Mouse (Mus musculus) embryonic facial prominence, embryonic 14.5 days (tissue): ENCODE measurements around the gene Tmem54. TPM values are rescaled to one million over a fixed set of nuclear protein-coding genes. Genes with fewer than 3 reads are reported as not detected.
A peak's percentile ranks its signal among the peaks of the same experiment; 100 is the strongest.

ENCODE experiments used
- ATAC-seq: fragments of 200-750 bp; cut with Nextera tagmentation; 2 replicates; pipeline ENCODE4 v1.8.0; 2017; ENCODE audit warnings: low read depth, moderate number of reproducible peaks, moderate TSS enrichment
- DNase-seq: peaks from one replicate; pipeline ENCODE4 v3.0.0-alpha.2; 2015; ENCODE audit warnings: low spot score
- H3K27ac ChIP-seq: fragments of 300-500 bp; sonication (generic); replicated peaks from 2 replicates; pipeline ENCODE4 v1.5.1; 2014; ENCODE audit warnings: low read depth, mild to moderate bottlenecking, low read length, moderate library complexity
- H3K27me3 ChIP-seq: fragments of 300-500 bp; sonication (generic); replicated peaks from 2 replicates; pipeline ENCODE4 v1.6.1; 2014; ENCODE audit warnings: low read length; ENCODE audit not compliant: control insufficient read depth, insufficient read depth
- H3K36me3 ChIP-seq: fragments of 300-500 bp; sonication (generic); 2 replicates; pipeline ENCODE4 v1.6.1; 2014; ENCODE audit warnings: low read length, mixed read lengths; ENCODE audit not compliant: control insufficient read depth, insufficient read depth
- H3K4me1 ChIP-seq: fragments of 300-500 bp; sonication (generic); 2 replicates; pipeline ENCODE4 v1.6.1; 2014; ENCODE audit warnings: antibody characterized with exemption, low read length; ENCODE audit not compliant: control insufficient read depth, insufficient read depth
- H3K4me2 ChIP-seq: fragments of 300-500 bp; sonication (generic); 2 replicates; pipeline ENCODE4 v1.6.1; 2014; ENCODE audit warnings: low read depth, mild to moderate bottlenecking, low read length, moderate library complexity, mixed read lengths
- H3K4me3 ChIP-seq: fragments of 300-500 bp; sonication (generic); 2 replicates; pipeline ENCODE4 v1.5.1; 2014; ENCODE audit warnings: low read depth, mild to moderate bottlenecking, low read length
- H3K9ac ChIP-seq: fragments of 300-500 bp; sonication (generic); 2 replicates; pipeline ENCODE4 v1.6.1; 2014; ENCODE audit warnings: low read depth, mild to moderate bottlenecking, low read length, moderate library complexity, mixed read lengths
- H3K9me3 ChIP-seq: fragments of 300-500 bp; sonication (generic); 2 replicates; pipeline ENCODE4 v1.6.1; 2016; ENCODE audit warnings: low read length; ENCODE audit not compliant: control insufficient read depth
- WGBS: fragments of 180-500 bp; shearing (Covaris S2); extraction: QIAGEN DNeasy Blood & Tissue Kit; methylation state at CpG from one replicate; pipeline ENCODE4 v1.1.7; 2014; 5-methylcytosine and 5-hydroxymethylcytosine counted together
- polyA plus RNA-seq: library from polyadenylated mRNA; unstranded; fragments of >200 nt; fragmentation: Nextera tagmentation; extraction: Ambion mirVana; gene quantifications from 2 replicates; pipeline ENCODE4 v1.2.1, GENCODE M21; 2014

The Tmem54 gene
- polyA plus RNA-seq, 1 experiment from 2014 or later, result 8.4 TPM

DNA sequence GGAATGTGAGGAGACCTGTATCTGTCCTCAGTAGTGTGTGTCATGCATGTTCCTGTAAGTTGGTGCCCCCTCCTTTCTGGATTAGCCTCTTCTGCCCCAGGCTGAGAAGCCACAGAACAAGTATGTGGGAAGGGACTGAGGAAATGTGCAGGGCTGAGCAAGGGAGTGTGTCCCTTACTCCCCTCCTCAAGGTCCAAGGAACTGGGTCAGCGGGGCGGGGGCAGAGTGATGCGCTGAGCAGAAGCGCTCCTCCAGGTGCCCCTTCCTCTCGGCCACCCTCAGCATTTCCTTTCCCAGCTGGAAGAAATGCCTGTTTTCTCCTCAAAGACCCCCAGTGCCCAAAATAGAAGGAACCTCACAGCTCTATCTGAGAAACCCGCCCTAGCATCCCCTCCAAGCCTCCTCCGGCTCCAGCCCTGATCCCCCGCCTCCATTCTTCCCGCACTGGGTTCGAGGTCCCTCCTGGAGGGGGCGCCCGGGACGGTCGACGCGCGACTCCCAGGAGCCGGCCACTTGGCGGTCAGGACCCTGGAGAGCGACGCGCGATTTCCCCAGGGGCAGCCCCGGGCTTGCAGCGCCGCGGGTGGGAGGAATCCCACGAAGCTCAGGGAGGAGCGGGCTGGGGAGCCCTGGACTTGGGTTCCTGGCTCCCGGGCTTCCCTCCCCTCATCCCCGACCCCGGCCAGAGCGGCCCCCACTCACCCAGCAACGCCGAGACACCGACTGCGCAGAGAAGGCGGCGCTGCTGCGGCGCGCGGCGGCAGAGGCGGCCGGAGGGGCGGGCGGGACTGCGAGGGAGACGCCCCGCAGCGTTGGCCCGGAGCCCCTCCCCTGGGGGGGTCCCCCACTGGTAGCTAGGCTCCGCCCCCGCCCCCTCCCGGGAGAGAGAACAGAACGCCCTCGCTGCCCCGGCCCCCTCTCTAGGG, 15.4 kb downstream of the Tmem54 start:
- 0% methylated on average over 17 of the region's 59 CpGs for WGBS
- Histone ChIP-seq H3K4me1 (peaks cover 11% of the 10 kb centered on the region; the same call in 1 of the 2 replicates), H3K27me3 (peaks cover 39% of the 10 kb centered on the region), H3K4me2 (peak overlapping the region; percentile 97), H3K27ac (no peak overlapping the region), H3K9me3 (no peaks in the 10 kb centered on the region), H3K9ac (peak overlapping the region; percentile 37), H3K36me3 (no peaks in the 10 kb centered on the region), H3K4me3 (peak overlapping the region; percentile 47)
- DNase-seq (no peak), ATAC-seq (peak; percentile 42; the same call in 1 of the 2 replicates)

DNA sequence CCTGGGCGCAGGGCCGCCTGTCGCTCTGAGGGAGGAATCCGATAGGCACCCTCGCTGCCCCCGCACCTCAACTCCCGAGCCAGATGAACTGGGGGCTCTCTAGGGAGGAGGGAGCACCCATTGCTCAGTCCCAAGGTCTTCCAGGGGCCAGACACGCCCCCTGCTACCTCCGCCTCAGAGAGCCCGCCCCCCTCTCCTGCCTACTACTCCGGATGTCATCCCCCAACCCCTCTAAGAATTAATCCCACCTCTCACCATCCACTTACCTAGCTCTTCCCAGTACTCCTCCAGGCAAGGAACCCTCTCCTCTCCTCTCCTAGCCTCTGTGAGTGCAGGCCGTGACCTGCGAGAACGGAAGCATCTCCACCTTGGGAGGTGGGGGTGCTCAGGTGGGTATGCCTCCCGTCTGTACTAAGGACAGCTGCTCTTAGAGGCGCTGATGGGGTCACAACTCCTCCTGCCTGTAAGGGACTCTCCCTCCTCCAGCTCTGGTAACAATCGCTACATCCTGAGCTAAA, 16.3 kb downstream of the Tmem54 start, which contains the start of gene Hpca:
Gene Hpca (minus strand): TSS at position 468 of the 518 bp plus-strand sequence.
- H3K4me3 ChIP-seq, result peak within 1 kb of the TSS; percentile 47
- peak within 1 kb of the TSS; percentile 97 for H3K4me2 ChIP-seq
- no peak within 1 kb of the TSS for H3K27ac ChIP-seq
- no peaks in the 10 kb centered on the region for H3K9me3 ChIP-seq
- H3K36me3 ChIP-seq, result no peaks in the 10 kb centered on the region
- H3K27me3 ChIP-seq, result peaks cover 44% of the 10 kb centered on the region
- peaks cover 17% of the 10 kb centered on the region; the same call in 1 of the 2 replicates for H3K4me1 ChIP-seq
- 0% methylated on average over 7 of the region's 17 CpGs for WGBS
- DNase-seq (no peak), ATAC-seq (0 out of 2 replicates have a peak, but pooled peaks have one; percentile 15)
- H3K9ac ChIP-seq, result peak within 1 kb of the TSS; percentile 37

DNA sequence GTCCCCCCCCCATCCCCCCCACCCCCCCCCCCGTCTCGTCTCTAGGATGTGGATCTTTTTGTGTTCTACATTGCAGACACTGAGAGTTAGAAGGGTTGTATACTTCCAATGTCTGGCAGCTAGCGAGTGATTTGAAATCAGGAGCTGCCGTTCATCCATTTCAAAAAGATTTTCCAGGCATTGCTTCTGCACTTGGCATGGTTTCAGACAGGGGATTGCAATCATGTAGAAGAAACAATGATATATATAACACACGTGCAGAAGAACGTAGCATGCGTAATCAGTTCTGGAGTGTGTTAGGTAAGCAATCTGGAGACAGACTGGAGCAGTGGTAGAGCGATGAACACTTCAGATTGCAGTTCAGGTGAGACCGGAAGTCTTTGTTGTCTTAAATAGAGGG, 16.8 kb downstream of the Tmem54 start:
- DNase-seq, result no peak
- no peak overlapping the region for H3K9ac ChIP-seq
- no peak overlapping the region for H3K4me2 ChIP-seq
- no peaks in the 10 kb centered on the region for H3K36me3 ChIP-seq
- no peak for ATAC-seq
- H3K9me3 ChIP-seq, result no peaks in the 10 kb centered on the region
- H3K27me3 ChIP-seq, result peaks cover 44% of the 10 kb centered on the region
- H3K4me1 ChIP-seq, result peaks cover 17% of the 10 kb centered on the region; the same call in 1 of the 2 replicates
- no peak overlapping the region for H3K4me3 ChIP-seq
- H3K27ac ChIP-seq, result no peak overlapping the region
- 23% methylated on average over 9 of the region's 9 CpGs for WGBS

DNA sequence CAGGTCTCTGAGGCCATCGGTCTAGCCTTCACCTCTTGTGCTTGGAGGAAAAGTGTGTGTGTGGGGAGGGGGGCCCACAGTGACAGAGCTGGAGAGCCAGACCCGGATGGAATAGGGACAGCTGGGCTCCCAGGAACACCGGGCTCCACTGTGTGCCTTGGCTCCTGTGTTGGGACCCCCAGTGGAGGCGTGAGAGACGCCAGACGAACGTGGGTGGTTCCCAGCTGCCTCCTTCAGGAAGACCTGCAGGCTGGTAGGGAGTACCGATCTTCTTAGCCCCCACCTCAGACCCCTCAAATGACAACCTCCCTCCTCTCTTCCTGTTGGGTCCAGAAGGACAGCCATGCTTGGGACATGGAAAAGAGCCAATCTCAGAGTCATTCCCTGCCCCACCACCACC, 17.4 kb downstream of the Tmem54 start:
- Histone ChIP-seq H3K9me3 (no peaks in the 10 kb centered on the region), H3K27me3 (peaks cover 44% of the 10 kb centered on the region), H3K4me1 (peaks cover 17% of the 10 kb centered on the region; the same call in 1 of the 2 replicates), H3K9ac (no peak overlapping the region), H3K36me3 (no peaks in the 10 kb centered on the region), H3K4me3 (no peak overlapping the region), H3K27ac (no peak overlapping the region), H3K4me2 (no peak overlapping the region)
- DNase-seq (no peak), ATAC-seq (no peak)
- WGBS, result 45% methylated on average over 5 of the region's 8 CpGs

DNA sequence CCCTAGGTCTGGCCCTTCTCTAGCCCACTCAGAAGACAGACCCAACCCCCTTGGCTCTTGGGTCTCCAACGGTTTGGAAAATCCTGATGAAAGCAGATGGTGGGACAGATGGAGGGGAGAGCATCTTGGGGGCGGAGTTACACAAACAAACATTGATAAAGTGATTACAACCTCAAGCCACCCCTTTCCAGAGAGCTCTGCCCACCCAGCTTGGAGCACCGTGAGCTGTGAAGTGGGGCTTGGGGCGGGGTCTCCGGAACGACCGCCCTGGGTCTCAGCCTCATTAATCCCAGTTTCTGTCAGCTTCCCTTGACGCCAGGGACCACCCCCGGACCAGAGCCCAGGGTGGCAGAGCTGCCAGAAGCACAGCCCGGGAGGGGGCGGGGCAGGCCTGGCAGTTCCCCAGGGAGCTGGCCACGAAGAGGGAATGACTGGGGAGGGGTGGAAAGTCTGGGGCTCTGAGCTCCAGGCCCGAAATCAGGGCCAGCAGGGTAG, 19.4 kb downstream of the Tmem54 start:
- Histone ChIP-seq H3K4me2 (peak overlapping the region; percentile 23; the same call in 1 of the 2 replicates), H3K4me3 (no peak overlapping the region), H3K27me3 (peaks cover 44% of the 10 kb centered on the region), H3K9me3 (no peaks in the 10 kb centered on the region), H3K9ac (no peak overlapping the region), H3K4me1 (peaks cover 19% of the 10 kb centered on the region; the same call in 1 of the 2 replicates), H3K27ac (no peak overlapping the region), H3K36me3 (no peaks in the 10 kb centered on the region)
- no peak for DNase-seq
- WGBS, result 2% methylated on average over 13 of the region's 13 CpGs
- ATAC-seq, result no peak

DNA sequence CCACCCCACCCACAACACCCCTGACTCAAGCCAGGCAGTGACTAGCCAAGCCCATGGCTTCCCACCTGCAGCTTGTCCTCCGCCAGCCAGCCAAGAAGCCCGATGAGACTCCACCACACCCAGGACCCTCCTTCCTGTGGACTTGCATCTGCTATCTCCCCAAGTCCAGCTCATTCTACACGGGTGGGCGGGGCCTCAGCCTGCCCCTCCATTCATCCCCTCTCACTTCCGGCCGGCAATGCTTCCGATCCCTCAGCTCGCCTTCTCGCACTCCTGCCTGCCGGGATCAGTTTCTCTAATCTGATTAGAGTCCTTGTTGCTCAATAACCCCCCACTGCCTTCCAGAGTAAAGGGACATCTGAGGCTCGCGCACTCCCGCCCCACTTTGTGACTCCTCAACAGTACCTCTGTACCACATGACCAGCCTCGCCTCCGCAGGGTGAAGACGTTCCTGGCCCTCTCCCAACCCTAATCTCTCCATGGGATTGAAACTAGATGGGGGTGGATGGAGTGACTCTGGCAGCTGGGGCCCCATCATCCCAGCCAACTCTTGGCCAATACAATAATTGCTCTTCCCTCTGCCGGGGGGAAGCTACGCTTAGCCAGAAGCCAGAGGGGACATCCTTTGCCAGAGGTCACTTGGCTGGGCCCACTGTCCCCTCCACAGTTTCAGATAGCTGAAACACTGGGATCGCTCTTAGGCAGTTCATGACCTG, 20.5 kb downstream of the Tmem54 start:
- Histone ChIP-seq H3K4me3 (no peak overlapping the region; the same call in 1 of the 2 replicates), H3K36me3 (no peaks in the 10 kb centered on the region), H3K4me2 (peak overlapping the region; percentile 32), H3K27me3 (peaks cover 36% of the 10 kb centered on the region), H3K9ac (no peak overlapping the region), H3K9me3 (no peaks in the 10 kb centered on the region), H3K4me1 (peaks cover 26% of the 10 kb centered on the region), H3K27ac (no peak overlapping the region)
- DNase-seq (no peak), ATAC-seq (no peak)
- WGBS, result 15% methylated on average over 19 of the region's 19 CpGs

DNA sequence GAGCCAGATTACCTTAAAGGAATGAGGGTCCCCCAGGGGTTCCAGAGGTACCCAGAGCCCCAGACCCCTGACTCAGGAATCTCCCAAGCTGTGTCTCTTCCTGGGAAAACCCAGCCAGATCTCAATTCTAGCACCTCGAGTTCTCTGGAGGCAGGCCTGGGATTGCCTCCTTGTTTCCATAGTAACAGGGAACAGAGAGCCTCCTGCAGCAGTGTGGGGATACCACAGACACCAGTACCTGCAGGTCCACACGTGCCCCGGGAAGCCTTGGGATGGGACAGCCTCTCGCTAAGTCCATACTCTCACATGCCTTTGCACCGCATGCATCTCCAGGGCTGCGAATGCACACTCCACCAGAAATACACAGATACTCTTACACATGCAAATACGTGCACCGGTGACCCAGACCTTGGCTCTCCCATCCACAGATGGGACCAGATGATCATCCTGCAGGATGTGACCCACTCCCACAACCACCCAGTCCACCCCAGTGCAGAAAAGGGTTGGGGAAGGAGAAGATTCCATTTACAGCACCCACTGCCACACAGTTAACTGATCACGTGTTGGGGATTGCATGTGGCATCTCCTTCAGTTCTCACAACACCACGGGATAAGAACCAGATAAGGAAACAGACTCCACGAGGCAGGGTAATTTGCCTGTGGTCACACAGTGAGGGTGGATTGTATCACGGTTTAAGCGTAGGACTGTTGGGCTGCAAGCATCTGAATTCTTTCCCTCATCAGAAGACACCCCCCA, 23.4 kb downstream of the Tmem54 start:
- Histone ChIP-seq H3K36me3 (no peaks in the 10 kb centered on the region), H3K4me1 (peaks cover 19% of the 10 kb centered on the region), H3K9ac (no peak overlapping the region), H3K4me3 (no peak overlapping the region), H3K27me3 (peaks cover 13% of the 10 kb centered on the region), H3K9me3 (no peaks in the 10 kb centered on the region), H3K4me2 (no peak overlapping the region), H3K27ac (no peak overlapping the region)
- DNase-seq (no peak), ATAC-seq (peak; percentile 31; the same call in 1 of the 2 replicates)
- WGBS, result 53% methylated on average over 13 of the region's 13 CpGs

DNA sequence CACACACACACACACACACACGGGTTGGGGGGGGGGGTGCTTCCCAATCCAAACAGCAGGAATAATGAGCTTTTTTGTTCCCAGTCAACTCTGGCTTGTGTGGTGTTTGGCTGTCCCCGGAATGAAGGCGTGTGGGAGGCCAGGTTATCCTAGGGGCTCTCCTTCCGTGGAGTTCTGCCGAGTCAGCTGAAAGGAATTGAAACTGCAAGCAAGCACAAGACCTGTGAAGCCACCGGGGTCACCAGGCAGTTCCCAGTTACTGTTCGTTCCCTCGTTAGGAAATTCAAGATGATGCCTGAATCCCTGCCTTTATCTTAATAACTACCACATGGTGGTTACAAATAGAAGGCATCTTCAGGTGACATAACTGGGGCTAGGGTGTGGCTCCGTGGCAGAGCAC, 24.0 kb downstream of the Tmem54 start:
- Histone ChIP-seq H3K9ac (no peak overlapping the region), H3K27me3 (peaks cover 7% of the 10 kb centered on the region), H3K36me3 (no peaks in the 10 kb centered on the region), H3K27ac (no peak overlapping the region), H3K4me3 (no peak overlapping the region), H3K4me2 (no peak overlapping the region), H3K9me3 (no peaks in the 10 kb centered on the region), H3K4me1 (peaks cover 19% of the 10 kb centered on the region)
- no peak for DNase-seq
- WGBS, result 16% methylated on average over 8 of the region's 9 CpGs
- ATAC-seq, result no peak
